Mouse (Mus musculus): ENCODE measurements around the gene Ankrd13a.

DNA sequence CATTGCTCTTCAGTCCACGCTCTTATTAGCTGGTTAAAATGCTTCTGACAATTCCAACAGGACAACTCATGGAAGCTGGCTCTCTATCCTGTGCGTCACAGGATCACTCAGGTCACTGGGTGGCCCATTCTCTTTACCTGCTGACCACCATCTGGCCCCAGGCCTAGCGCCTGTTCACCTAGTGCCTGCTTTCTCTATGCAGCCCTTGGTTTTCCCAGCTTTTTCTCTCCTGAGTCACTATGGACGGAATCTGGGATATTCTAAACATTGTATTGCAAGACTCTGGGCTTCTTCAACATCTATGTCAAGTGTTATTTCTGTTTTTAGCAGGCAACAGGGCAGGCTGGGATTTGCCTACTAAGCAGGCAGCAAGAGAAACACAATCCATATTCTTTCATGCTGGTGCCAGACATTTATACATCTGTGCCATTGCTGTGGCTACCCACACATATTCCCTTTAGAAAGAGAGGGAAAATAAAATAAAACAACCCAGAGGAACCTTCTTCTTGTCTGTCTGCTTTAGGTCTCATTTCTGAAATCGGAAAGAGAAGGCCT lies 14.9 kb upstream of the Ankrd13a start:
- TF ChIP-seq EP300 (IDR thresholded peaks at IDR 0.05; ENCODE audit: low read depth) (no peak), CTCF (IDR thresholded peaks at IDR 0.05; ENCODE audit: low read depth) (no peak)

Measured in heart, postnatal 0 days (tissue).